Mouse (Mus musculus) urinary bladder, adult 18-20 months (tissue): Measurements from ENCODE around the gene Zyg11b.

Experiments used
- DNase-seq, 2 experiments: peaks; one replicate each; pipeline ENCODE4 v3.0.0; 2022; ENCODE audit warnings: low spot score in 2 of 2, mixed read lengths in 2 of 2

Gene Zyg11b

GRCm38 (mm10) chr4:108192821-108193323 is 108.0 kb downstream of the Zyg11b start:
- no peak for DNase-seq

- no peak for DNase-seq
These were observed 118.6 kb downstream of the Zyg11b start for GRCm38 (mm10) chr4:108182278-108182677.
